Mouse (Mus musculus) E14TG2a.4 (cell line): Measurements from ENCODE around the gene Elane.

Source experiments
- CTCF ChIP-seq: conservative IDR thresholded peaks from 2 replicates; pipeline ENCODE4 v1.5.1; 2014; ENCODE audit warnings: low read length
- NANOG ChIP-seq: IDR thresholded peaks from 2 replicates; pipeline ENCODE4 v1.6.1; 2014; ENCODE audit warnings: borderline replicate concordance, low read length, mixed read lengths
- POU5F1 ChIP-seq: IDR thresholded peaks from 2 replicates; pipeline ENCODE4 v1.6.1; 2014; ENCODE audit warnings: low read length, borderline replicate concordance

DNA sequence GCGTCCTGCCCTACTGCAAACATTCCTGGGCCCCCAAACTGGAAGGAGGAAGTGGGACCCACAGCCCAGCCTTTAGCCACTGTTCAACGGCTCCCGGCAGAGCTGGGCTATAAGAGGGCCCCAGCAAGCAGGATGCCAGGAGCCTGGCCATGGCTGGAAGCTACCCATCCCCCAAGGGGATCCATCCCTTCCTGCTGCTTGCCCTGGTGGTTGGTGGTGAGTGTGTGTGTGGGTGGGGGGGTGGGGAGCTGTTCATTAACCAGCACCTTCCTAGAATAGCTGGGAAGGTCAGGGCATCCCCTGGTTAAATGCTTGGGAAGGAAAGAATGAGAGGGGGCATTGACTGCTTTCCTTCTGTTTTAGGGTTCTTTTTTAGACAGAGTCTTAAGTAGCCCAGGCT is 6.5 kb upstream of the Elane start:
- no peak for TF ChIP-seq CTCF
- no peak for TF ChIP-seq POU5F1
- no peak for TF ChIP-seq NANOG
